Mouse (Mus musculus) pancreas, adult 10 weeks (tissue): Measurements from ENCODE around the gene Skint11. TPM values are rescaled to one million over a fixed set of nuclear protein-coding genes. Genes with fewer than 3 reads are reported as not detected.

Source experiments
- polyA plus RNA-seq: library from polyadenylated mRNA; stranded (reverse); fragments of 350-450 nt; fragmentation: Illumina TruSeq; extraction: RNeasy Lipid Tissue Mini Kit (QIAGEN cat#74804); gene quantifications from one replicate; pipeline ENCODE4 v1.2.3, GENCODE M21; 2015; ENCODE audit warnings: low read depth, low replicate concordance; ENCODE audit not compliant: insufficient read depth

Gene Skint11
- not detected for polyA plus RNA-seq

DNA sequence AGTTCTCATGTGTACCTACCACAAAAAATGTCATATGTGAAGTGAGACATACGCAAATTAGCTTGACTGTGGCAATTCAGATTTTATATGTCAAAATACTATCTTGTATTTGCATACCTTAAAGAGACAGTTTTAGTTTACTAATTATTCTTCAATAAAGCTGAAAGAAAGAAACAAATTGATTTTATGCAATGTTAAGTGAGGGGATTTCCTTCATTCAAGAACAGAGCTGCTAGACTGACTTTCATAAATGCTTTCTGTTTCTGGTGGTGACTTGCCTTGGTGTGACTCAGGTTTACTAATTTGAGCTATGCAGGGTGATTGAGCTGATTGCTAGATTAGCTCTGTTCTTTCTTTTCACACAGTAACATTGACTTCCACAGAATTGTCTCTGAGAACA lies at the start of gene Skint11:
Gene Skint11 (plus strand): TSS at position 301 of the 400 bp plus-strand sequence.

Other genes with a start within 250 kb of the Skint11 start
- not detected for gene Skint5, start 163.9 kb upstream of the Skint11 start, polyA plus RNA-seq
- 0.98 TPM for gene Trabd2b, start 243.3 kb downstream of the Skint11 start, polyA plus RNA-seq